Mouse (Mus musculus) CD4-positive naive resting alpha-beta T cell, adult 57 days (primary cell): ENCODE measurements around the gene Olfr1047. TPM values are rescaled to one million over a fixed set of nuclear protein-coding genes. Genes with fewer than 3 reads are reported as not detected.

ENCODE experiments used
- total RNA-seq: library from RNA; stranded (reverse); gene quantifications from one replicate; pipeline ENCODE4 v1.2.4, GENCODE M21; 2023

Olfr1047 gene
- total RNA-seq: not detected

GRCm38 (mm10) chr2:86231301-86231700 is at the start of gene Olfr1047:
Olfr1047 (minus strand) TSS chr2:86231401.

GRCm38 (mm10) chr2:86278988-86279387 is 47.8 kb upstream of the Olfr1047 start, which contains the start of gene Olfr1051:
Olfr1051 (minus strand) TSS chr2:86279088.

DNA sequence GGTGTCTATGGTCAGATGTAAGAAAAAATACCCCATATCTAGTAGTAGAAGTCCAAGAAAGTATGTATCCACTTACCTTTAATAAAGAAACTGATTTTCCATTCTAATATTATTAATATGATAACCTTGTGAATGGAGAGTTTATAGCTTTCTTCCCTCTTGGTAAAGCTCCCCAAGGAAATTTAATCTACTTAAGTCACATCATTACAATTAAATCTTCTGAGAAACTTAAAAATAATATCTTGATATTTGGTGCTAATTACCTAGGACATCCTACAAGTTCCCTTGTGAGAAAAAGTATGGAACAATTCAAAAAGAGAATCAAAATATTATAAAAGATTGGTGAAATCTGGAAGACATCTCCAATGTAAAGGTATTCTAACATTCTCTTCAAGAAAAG is 27.0 kb upstream of the Olfr1047 start, which contains the start of gene Olfr1049:
Olfr1049 (minus strand) TSS at position 101 of the 400 bp plus-strand sequence.

GRCm38 (mm10) chr2:86240189-86240588 is 9.0 kb upstream of the Olfr1047 start, which contains the start of gene Olfr1048:
Olfr1048 (minus strand) TSS chr2:86240289.

DNA sequence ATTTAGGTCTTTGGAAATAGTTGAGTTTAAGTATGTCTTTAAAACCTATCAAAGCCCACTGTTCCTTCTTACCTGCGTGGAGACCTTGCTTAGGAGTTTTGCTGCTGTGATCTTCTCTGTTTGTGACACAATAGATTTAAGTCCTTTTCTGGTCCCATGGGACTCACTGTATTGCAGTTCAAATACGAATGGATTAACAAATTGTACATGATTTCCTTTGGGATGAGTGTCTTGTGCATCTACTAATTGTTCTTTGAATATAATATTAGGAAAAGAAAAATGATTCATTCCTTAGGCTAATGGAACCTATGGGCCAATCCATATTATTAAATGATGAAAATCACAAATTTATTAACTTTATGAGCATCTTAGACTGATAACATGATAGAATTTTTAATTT is 12.0 kb downstream of the Olfr1047 start, which contains the start of gene Olfr1046:
Olfr1046 (minus strand) TSS at position 101 of the 400 bp plus-strand sequence.

GRCm38 (mm10) chr2:86202909-86203308 is 28.3 kb downstream of the Olfr1047 start, which contains the start of gene Olfr1045:
Olfr1045 (minus strand) TSS chr2:86203009.

GRCm38 (mm10) chr2:86185583-86185982 is 45.6 kb downstream of the Olfr1047 start, which contains the start of gene Olfr52:
Olfr52 (minus strand) TSS chr2:86185683.

DNA sequence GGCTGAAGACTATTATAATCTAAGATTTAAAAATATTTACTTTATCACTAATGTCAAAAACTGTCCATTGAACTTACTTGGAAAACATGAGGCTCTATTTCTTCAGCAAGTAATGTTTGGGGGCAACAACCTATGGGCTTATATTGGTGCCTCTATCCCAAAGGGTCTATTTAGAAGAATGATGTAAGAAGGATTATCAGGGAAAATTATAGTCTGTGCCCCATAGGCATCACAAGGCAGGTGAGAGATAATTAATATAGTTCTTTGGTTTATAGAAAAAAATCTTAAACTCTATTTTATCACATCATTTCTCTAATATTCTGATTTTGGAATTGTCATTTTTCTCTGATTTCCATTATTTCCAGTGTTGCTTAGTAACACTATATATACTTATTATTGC is 53.5 kb downstream of the Olfr1047 start, which contains the start of gene Olfr1044:
Olfr1044 (minus strand) TSS at position 101 of the 400 bp plus-strand sequence.

Other genes starting within 250 kb of the Olfr1047 start
- gene Olfr1031, start 241.1 kb downstream of the Olfr1047 start, total RNA-seq: not detected
- not detected for gene Olfr1032, start 225.9 kb downstream of the Olfr1047 start, total RNA-seq
- gene Olfr1033, start 210.8 kb downstream of the Olfr1047 start, total RNA-seq: not detected
- not detected for gene Olfr1034, start 185.5 kb downstream of the Olfr1047 start, total RNA-seq
- gene Olfr1036, start 157.4 kb downstream of the Olfr1047 start, total RNA-seq: not detected
- gene Olfr1037, start 144.0 kb downstream of the Olfr1047 start, total RNA-seq: not detected
- not detected for gene Olfr1039, start 95.5 kb downstream of the Olfr1047 start, total RNA-seq
- gene Olfr1040, start 84.7 kb downstream of the Olfr1047 start, total RNA-seq: not detected
- not detected for gene Olfr1042, start 69.6 kb downstream of the Olfr1047 start, total RNA-seq
- not detected for gene Olfr1043, start 63.9 kb downstream of the Olfr1047 start, total RNA-seq
- not detected for gene Olfr1044, start 53.6 kb downstream of the Olfr1047 start, total RNA-seq
- gene Olfr52, start 45.7 kb downstream of the Olfr1047 start, total RNA-seq: not detected
- gene Olfr1045, start 28.4 kb downstream of the Olfr1047 start, total RNA-seq: not detected
- gene Olfr1046, start 12.1 kb downstream of the Olfr1047 start, total RNA-seq: not detected
- gene Olfr1048, start 8.9 kb upstream of the Olfr1047 start, total RNA-seq: not detected
- gene Olfr1049, start 26.9 kb upstream of the Olfr1047 start, total RNA-seq: not detected
- gene Olfr1051, start 47.7 kb upstream of the Olfr1047 start, total RNA-seq: not detected
- not detected for gene Olfr1052, start 61.1 kb upstream of the Olfr1047 start, total RNA-seq
- gene Olfr1053, start 83.9 kb upstream of the Olfr1047 start, total RNA-seq: not detected
- gene Olfr1054, start 104.0 kb upstream of the Olfr1047 start, total RNA-seq: not detected
- gene Olfr1055, start 118.9 kb upstream of the Olfr1047 start, total RNA-seq: not detected
- not detected for gene Olfr1056, start 131.1 kb upstream of the Olfr1047 start, total RNA-seq
- not detected for gene Olfr1057, start 147.0 kb upstream of the Olfr1047 start, total RNA-seq
- not detected for gene Olfr1058, start 157.2 kb upstream of the Olfr1047 start, total RNA-seq
- gene Olfr1061, start 182.6 kb upstream of the Olfr1047 start, total RNA-seq: not detected
- gene Olfr1062, start 195.3 kb upstream of the Olfr1047 start, total RNA-seq: not detected
- gene Olfr1065, start 219.2 kb upstream of the Olfr1047 start, total RNA-seq: not detected
- not detected for gene Olfr1066, start 224.9 kb upstream of the Olfr1047 start, total RNA-seq